Mouse (Mus musculus): ENCODE results near the gene Cxcr5. TPM values are rescaled to one million over a fixed set of nuclear protein-coding genes. Genes with fewer than 3 reads are reported as not detected.

Cxcr5 gene
- total RNA-seq, 2 experiments from 2014 or later: 0.23 TPM; not detected in 1

- DNase-seq (ENCODE audit: low spot score in 2 of 2): no peak
Observed at GRCm38 (mm10) chr9:44510355-44510871, 51.3 kb downstream of the Cxcr5 start.

- DNase-seq (ENCODE audit: low spot score in 2 of 2): peak; percentile 73 to 82
Observed at GRCm38 (mm10) chr9:44509487-44510354, 52.0 kb downstream of the Cxcr5 start.

GRCm38 (mm10) chr9:44508721-44509486 lies 52.8 kb downstream of the Cxcr5 start:
- no peak for DNase-seq (ENCODE audit: low spot score in 2 of 2)

- no peak for DNase-seq (ENCODE audit: low spot score in 2 of 2)
Observed at GRCm38 (mm10) chr9:44508124-44508619, 53.5 kb downstream of the Cxcr5 start.

GRCm38 (mm10) chr9:44507345-44507744 lies 54.3 kb downstream of the Cxcr5 start:
- no peak for DNase-seq (ENCODE audit: low spot score in 2 of 2)

GRCm38 (mm10) chr9:44506566-44506965 lies 55.1 kb downstream of the Cxcr5 start:
- no peak for DNase-seq (ENCODE audit: low spot score in 2 of 2)

GRCm38 (mm10) chr9:44505824-44506467 lies 55.7 kb downstream of the Cxcr5 start:
- no peak for DNase-seq (ENCODE audit: low spot score in 2 of 2)

GRCm38 (mm10) chr9:44504893-44505823 lies 56.5 kb downstream of the Cxcr5 start:
- no peak for DNase-seq (ENCODE audit: low spot score in 2 of 2)

GRCm38 (mm10) chr9:44502006-44502405 lies 59.7 kb downstream of the Cxcr5 start:
- DNase-seq (ENCODE audit: low spot score in 2 of 2): no peak

- DNase-seq (ENCODE audit: low spot score in 2 of 2): no peak
Observed at GRCm38 (mm10) chr9:44501206-44501879, 60.3 kb downstream of the Cxcr5 start.

GRCm38 (mm10) chr9:44500638-44501175 lies 61.0 kb downstream of the Cxcr5 start:
- DNase-seq (ENCODE audit: low spot score in 2 of 2): peak in 1 of 2 experiments; percentile 3

- DNase-seq (ENCODE audit: low spot score in 2 of 2): peak in 1 of 2 experiments; percentile 2
Observed at GRCm38 (mm10) chr9:44500163-44500533, 61.5 kb downstream of the Cxcr5 start.

- no peak for DNase-seq (ENCODE audit: low spot score in 2 of 2)
Observed at GRCm38 (mm10) chr9:44499356-44500162, 62.1 kb downstream of the Cxcr5 start.

- DNase-seq (ENCODE audit: low spot score in 2 of 2): no peak
Observed at GRCm38 (mm10) chr9:44498421-44499355, 63.0 kb downstream of the Cxcr5 start.

GRCm38 (mm10) chr9:44497624-44498377 lies 63.9 kb downstream of the Cxcr5 start:
- DNase-seq (ENCODE audit: low spot score in 2 of 2): no peak

GRCm38 (mm10) chr9:44496803-44497461 lies 64.7 kb downstream of the Cxcr5 start:
- no peak for DNase-seq (ENCODE audit: low spot score in 2 of 2)
